Mouse (Mus musculus) embryonic facial prominence, embryonic 10.5 days (tissue): ENCODE measurements at regions not wholly inside any gene's neighbourhood (a gene's known extent, or its start where the extent isn't known, plus 50 kb on each side); places are given as distances from the start of the nearest gene placed in this dataset.
A peak's percentile ranks its signal among the peaks of the same experiment; 100 is the strongest.

Source experiments
- DNase-seq: peaks from one replicate; pipeline ENCODE4 v3.0.0-alpha.2; 2017; ENCODE audit warnings: low spot score
- H3K27ac ChIP-seq: fragments of 300-500 bp; sonication (generic); replicated peaks from 2 replicates; pipeline ENCODE4 v1.5.1; 2016; ENCODE audit warnings: mild to moderate bottlenecking
- H3K27me3 ChIP-seq: fragments of 300-500 bp; sonication (generic); replicated peaks from 2 replicates; pipeline ENCODE4 v1.6.1; 2016; ENCODE audit warnings: low read depth, mild to moderate bottlenecking; ENCODE audit not compliant: poor library complexity, severe bottlenecking
- H3K36me3 ChIP-seq: fragments of 300-500 bp; sonication (generic); replicated peaks from 2 replicates; pipeline ENCODE4 v1.6.1; 2016; ENCODE audit warnings: mild to moderate bottlenecking, moderate library complexity
- H3K4me1 ChIP-seq: fragments of 300-500 bp; sonication (generic); 2 replicates; pipeline ENCODE4 v1.6.1; 2016
- H3K4me3 ChIP-seq: fragments of 300-500 bp; sonication (generic); 2 replicates; pipeline ENCODE4 v1.5.1; 2016; ENCODE audit warnings: mild to moderate bottlenecking, moderate library complexity
- H3K9me3 ChIP-seq: fragments of 300-500 bp; sonication (generic); 2 replicates; pipeline ENCODE4 v1.6.1; 2016; ENCODE audit warnings: mild to moderate bottlenecking
- WGBS: fragments of 180-500 bp; shearing (Covaris S2); methylation state at CpG from one replicate; pipeline ENCODE4 v1.1.7; 2016; 5-methylcytosine and 5-hydroxymethylcytosine counted together

DNA sequence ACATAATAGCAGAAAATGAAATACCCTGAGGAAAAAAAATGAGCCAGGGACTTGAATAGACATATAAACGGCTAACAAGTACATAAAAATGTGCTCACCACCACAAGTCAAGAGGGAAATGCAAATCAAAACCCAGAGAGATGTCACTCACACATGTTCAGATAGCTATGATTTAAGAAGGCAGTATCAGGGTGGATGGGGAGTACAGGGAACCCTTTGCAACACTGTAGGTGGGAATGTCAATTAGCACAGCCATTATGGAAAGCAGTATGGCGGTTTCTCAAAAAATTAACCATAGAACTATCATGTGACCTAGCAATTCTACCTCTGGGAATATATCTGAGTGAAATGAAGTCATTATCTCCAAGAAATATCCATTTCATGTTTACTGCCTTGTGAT lies 337.6 kb downstream of the Ttll7 start:
- no peak for DNase-seq
- 0 out of 2 replicates have a peak, but pooled peaks cover 2% of the 10 kb centered on the region for H3K4me1 ChIP-seq
- H3K4me3 ChIP-seq, result no peak overlapping the region
- no peak overlapping the region for H3K27ac ChIP-seq
- H3K36me3 ChIP-seq, result no peaks in the 10 kb centered on the region
- no peaks in the 10 kb centered on the region for H3K9me3 ChIP-seq
- H3K27me3 ChIP-seq, result 0 out of 2 replicates have a peak, but pooled peaks cover under 1% of the 10 kb centered on the region
- WGBS, result 87% methylated on average over 2 of the region's 2 CpGs

DNA sequence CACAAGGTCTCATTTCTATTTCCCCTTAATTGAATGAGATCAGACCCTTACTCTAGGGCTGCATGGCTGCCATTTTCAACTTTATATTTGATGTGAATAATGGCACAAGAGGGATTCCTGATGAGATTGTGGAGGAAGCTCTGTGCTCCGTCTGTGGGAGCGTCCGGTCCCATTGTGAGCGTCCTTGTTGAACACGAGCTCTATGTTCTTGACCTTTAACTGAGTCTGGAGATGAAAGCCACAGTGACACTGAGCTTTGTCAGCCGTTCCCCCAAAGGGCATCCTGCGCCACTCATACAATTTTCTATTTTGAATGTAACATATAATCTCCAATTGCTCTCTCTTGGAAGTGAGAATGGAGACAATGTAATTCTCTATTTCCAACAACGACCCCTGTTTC lies 344.5 kb downstream of the Ttll7 start:
- WGBS, result 83% methylated on average over 8 of the region's 8 CpGs
- Histone ChIP-seq H3K4me3 (no peak overlapping the region), H3K4me1 (peaks cover 9% of the 10 kb centered on the region; the same call in 1 of the 2 replicates), H3K27me3 (no peaks in the 10 kb centered on the region), H3K36me3 (no peaks in the 10 kb centered on the region), H3K9me3 (no peaks in the 10 kb centered on the region), H3K27ac (no peak overlapping the region)
- no peak for DNase-seq

DNA sequence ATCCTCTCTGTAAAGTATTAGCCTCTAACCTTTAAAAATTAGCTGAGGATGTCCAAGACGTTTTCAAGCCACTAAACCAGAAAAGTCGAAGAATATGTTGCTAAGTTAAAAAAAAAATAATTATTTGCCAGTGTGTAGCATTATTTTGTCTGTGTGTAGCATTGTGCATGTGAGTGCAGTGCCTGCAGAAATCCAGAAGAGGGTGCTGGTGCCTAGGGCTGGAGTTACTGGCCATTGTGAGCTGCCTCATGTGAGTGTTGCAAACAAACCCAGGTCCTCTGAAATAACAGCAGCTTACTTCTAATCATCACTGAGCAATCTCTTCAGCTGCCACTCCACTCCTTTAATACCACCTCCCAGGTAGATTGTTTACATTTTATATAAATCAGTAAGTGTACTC lies 345.0 kb downstream of the Ttll7 start:
- H3K4me3 ChIP-seq, result no peak overlapping the region
- DNase-seq, result peak; percentile 34
- H3K36me3 ChIP-seq, result no peaks in the 10 kb centered on the region
- H3K27me3 ChIP-seq, result no peaks in the 10 kb centered on the region
- no peak overlapping the region for H3K27ac ChIP-seq
- no peaks in the 10 kb centered on the region for H3K9me3 ChIP-seq
- peaks cover 9% of the 10 kb centered on the region; the same call in 1 of the 2 replicates for H3K4me1 ChIP-seq
- 54% methylated on average over 2 of the region's 2 CpGs for WGBS

DNA sequence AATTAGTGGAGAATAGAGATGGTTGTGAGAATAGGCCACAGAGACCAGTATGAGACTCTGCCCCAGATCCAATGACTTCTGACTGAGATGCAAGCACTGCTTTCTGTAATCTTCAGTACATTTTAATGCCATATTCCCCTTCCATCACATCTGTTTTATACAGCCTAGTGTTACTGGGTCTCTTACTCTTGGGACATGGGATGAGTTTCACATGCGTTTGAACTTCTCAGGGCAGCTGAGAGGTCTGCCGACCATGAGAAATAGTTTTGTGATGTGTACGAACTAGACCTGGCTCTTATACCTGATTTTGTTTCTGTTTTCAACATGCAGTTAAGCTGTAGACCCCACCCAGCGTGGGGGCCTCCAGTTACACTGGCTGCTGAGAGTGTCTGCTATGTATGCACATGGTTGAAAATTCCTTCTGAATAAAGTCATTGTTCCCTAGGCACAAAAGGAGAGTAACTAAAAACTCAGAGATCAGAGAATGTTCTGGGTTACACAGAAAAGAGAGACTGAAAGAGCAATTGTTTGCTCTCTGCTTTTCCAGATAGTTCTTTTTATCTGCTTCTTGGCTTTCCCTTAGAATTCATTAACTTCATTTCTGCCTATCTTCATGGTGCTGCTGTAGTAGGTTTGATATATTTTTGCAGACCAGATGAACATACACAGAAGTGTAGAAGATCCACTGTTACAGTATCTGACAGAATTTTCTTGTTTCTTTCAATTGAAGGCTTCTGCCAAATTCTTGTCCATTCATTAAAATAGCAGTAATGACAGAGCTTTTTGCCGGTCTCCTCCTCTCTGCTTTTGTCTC lies 359.2 kb downstream of the Ttll7 start:
- no peaks in the 10 kb centered on the region for H3K9me3 ChIP-seq
- H3K27ac ChIP-seq, result no peak overlapping the region
- no peak for DNase-seq
- no peaks in the 10 kb centered on the region for H3K27me3 ChIP-seq
- WGBS, result 61% methylated on average over 5 of the region's 5 CpGs
- H3K36me3 ChIP-seq, result no peaks in the 10 kb centered on the region
- peaks cover 9% of the 10 kb centered on the region for H3K4me1 ChIP-seq
- H3K4me3 ChIP-seq, result no peak overlapping the region

DNA sequence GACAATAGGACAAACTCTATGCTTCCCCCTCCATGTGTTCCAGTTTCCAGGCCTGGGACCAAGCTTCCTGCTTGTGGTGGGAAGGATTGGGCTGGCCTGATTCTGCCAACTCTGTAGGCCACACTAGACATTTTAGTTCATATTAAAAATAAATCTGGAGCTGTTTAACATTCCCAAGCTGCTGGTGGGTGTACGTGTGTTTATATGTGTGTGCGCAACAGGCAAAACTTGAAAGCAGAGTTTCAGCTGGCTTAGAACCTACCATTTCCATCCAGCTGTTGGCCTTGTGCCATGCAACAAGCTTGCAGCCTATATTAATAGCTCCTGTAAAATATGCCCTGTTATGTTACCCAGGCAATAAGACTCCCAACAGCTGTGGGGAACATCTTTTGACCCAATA lies 376.5 kb downstream of the Ttll7 start:
- H3K4me1 ChIP-seq, result no peaks in the 10 kb centered on the region
- WGBS, result 91% methylated on average over 2 of the region's 2 CpGs
- no peak overlapping the region for H3K27ac ChIP-seq
- no peak overlapping the region for H3K4me3 ChIP-seq
- H3K9me3 ChIP-seq, result no peaks in the 10 kb centered on the region
- no peak for DNase-seq
- no peaks in the 10 kb centered on the region for H3K36me3 ChIP-seq
- H3K27me3 ChIP-seq, result no peaks in the 10 kb centered on the region

DNA sequence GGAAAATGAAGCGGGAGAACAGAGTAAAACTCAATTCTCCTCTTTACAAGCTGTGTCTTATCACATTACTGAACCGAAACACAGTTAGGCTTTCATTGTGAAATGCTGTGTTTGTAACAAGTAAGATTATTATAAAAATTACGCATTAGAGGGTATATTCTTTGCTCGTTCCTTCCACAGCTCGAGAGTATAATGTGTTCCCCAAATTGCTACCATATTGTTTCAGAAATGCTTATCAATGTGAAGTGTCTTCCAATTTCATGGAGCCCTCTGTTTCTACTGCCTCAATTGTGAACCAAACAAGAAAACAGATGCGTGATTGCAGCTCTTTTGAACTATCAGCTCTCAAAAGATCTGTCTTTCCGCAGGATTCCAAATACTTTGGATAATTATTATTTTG lies 378.4 kb downstream of the Ttll7 start:
- no peak for DNase-seq
- WGBS, result 78% methylated on average over 7 of the region's 7 CpGs
- Histone ChIP-seq H3K36me3 (no peaks in the 10 kb centered on the region), H3K27me3 (no peaks in the 10 kb centered on the region), H3K9me3 (no peaks in the 10 kb centered on the region), H3K27ac (no peak overlapping the region), H3K4me3 (no peak overlapping the region), H3K4me1 (no peaks in the 10 kb centered on the region)

DNA sequence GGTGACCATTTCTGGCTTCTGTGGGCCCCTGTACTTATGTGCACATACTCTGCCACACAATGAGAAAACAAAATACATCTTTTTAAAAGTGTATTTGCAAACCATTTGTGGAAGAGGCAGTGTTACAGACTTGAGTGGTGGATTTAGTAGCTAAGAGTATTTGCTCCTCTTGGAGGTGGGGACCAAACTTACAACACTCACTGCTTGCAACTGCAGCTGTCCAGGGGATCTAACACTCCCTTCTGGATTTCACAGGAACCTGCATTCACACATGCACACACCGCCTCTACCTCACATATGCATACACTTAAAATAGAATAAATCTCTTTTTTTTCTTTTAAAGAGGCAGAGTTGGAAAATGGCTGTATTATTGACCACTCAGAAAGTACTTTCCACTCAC lies 386.2 kb downstream of the Ttll7 start:
- no peak overlapping the region for H3K4me3 ChIP-seq
- no peaks in the 10 kb centered on the region for H3K36me3 ChIP-seq
- no peaks in the 10 kb centered on the region for H3K9me3 ChIP-seq
- no peak overlapping the region for H3K27ac ChIP-seq
- no peak for DNase-seq
- 77% methylated on average over 1 of the region's 1 CpGs for WGBS
- no peaks in the 10 kb centered on the region for H3K4me1 ChIP-seq
- H3K27me3 ChIP-seq, result no peaks in the 10 kb centered on the region

DNA sequence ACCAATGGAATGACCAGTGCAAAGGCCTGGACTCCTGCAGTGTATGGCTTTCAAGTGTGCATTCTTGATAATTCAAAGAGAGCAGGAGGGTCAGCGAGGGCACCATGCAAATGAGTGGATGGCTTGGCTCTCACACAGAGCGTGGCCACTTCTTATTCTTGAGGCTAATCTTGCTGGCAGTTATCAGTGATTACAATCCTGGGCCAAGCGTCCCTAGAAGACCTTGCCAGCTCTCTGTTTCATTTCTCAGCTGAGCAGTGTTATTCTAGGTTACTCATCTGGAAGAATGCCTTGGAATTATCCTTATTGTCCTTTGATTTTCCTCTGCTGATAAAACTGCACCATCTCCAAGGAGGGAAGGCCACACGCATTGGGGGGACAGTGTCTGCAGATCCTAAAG lies 388.5 kb downstream of the Ttll7 start:
- no peaks in the 10 kb centered on the region for H3K36me3 ChIP-seq
- no peaks in the 10 kb centered on the region; the same call in 1 of the 2 replicates for H3K4me1 ChIP-seq
- no peak for DNase-seq
- H3K4me3 ChIP-seq, result no peak overlapping the region
- WGBS, result 57% methylated on average over 4 of the region's 4 CpGs
- H3K27me3 ChIP-seq, result no peaks in the 10 kb centered on the region
- H3K9me3 ChIP-seq, result no peaks in the 10 kb centered on the region
- H3K27ac ChIP-seq, result no peak overlapping the region

DNA sequence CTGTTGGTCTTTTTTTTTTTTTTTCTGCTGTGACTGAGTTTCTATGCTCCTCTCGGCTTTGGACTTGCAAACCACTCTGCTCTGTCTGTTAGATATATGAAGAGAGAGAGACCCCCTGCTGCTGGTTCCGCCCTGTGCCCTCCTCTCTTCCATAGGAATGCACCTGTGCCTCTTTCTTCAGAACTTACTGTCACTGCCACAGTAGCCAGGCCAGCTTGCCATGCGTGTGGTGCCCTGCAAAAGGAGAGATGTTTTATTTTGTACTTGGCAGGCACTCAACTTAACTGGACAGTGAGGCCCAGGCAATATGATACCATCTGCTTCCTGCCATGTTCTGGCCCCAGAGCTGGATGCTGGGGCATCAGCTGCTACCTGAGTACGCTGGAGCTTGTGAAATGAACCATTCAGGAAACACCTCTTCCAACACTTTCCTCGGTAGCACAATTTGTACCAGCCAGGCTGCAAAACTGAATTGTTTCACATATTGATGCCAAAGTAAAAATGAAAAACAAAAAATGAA lies 392.8 kb downstream of the Ttll7 start:
- Histone ChIP-seq H3K4me1 (no peaks in the 10 kb centered on the region; the same call in 1 of the 2 replicates), H3K27ac (no peak overlapping the region), H3K9me3 (no peaks in the 10 kb centered on the region), H3K4me3 (no peak overlapping the region), H3K27me3 (no peaks in the 10 kb centered on the region), H3K36me3 (no peaks in the 10 kb centered on the region)
- DNase-seq, result no peak
- WGBS, result 74% methylated on average over 5 of the region's 5 CpGs

DNA sequence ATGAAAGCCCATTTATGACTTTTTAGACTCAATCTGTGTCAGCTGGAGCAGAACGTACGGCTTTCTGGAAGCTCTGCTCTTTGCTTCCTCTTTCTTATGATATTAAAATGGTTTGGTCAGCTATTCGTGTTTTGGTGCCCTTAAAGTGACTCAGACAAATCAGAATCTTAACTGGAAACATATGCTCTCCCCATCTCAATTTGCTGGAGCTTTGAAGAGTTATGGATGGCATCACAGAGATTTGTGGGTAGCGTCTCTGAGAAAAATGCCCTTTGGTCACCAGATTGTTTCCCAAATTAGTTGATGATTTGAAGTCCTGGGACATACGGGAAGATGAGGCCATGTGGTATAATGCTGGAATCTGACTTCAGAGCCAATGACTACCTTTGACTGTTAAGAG lies 394.0 kb downstream of the Ttll7 start:
- Histone ChIP-seq H3K27ac (no peak overlapping the region), H3K9me3 (no peaks in the 10 kb centered on the region), H3K4me1 (no peaks in the 10 kb centered on the region; the same call in 1 of the 2 replicates), H3K4me3 (no peak overlapping the region), H3K36me3 (no peaks in the 10 kb centered on the region), H3K27me3 (no peaks in the 10 kb centered on the region)
- 62% methylated on average over 5 of the region's 5 CpGs for WGBS
- no peak for DNase-seq

DNA sequence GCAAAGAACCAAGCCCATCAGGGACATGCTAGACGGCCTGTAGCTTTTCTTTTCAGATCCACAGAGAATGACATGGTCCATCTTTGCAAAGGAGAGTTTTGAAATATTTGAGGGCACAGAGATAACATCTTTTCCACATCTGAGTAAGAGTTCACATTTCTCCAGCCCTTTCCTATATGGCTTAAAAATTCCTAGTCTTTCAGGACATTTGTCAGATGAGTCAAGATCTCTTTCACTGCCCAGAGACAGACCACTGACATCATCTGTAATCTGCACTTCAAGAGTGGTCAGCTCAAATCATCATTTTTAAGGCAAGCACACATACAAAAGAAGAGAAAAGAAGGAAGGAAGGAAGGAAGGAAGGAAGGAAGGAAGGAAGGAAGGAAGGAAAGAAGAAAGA lies 397.3 kb downstream of the Ttll7 start:
- Histone ChIP-seq H3K27me3 (no peaks in the 10 kb centered on the region), H3K4me3 (no peak overlapping the region), H3K9me3 (no peaks in the 10 kb centered on the region), H3K4me1 (peaks cover 19% of the 10 kb centered on the region), H3K36me3 (no peaks in the 10 kb centered on the region), H3K27ac (no peak overlapping the region)
- 77% methylated on average over 1 of the region's 1 CpGs for WGBS
- no peak for DNase-seq

DNA sequence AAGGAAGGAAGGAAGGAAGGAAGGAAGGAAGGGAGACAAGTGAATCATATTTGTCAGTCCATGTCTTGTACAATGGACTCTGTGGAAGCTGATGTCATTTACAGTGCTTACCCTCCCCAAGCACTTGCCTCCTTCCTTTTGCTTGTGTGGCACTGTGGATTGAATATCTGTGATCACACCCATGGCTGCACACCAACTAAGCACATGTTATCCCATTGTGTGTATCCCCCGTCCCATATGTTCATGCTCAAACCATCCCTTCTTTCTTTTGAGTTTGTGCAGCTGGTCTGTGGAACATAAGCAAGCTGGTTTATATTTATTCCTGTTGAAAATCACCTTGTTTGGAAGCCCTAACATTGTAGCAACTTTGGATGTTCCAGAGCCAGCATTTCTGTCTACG lies 397.7 kb downstream of the Ttll7 start:
- WGBS, result 90% methylated on average over 2 of the region's 2 CpGs
- Histone ChIP-seq H3K9me3 (no peaks in the 10 kb centered on the region), H3K27me3 (no peaks in the 10 kb centered on the region), H3K27ac (no peak overlapping the region), H3K4me1 (peaks cover 20% of the 10 kb centered on the region), H3K4me3 (no peak overlapping the region), H3K36me3 (no peaks in the 10 kb centered on the region)
- DNase-seq, result no peak

DNA sequence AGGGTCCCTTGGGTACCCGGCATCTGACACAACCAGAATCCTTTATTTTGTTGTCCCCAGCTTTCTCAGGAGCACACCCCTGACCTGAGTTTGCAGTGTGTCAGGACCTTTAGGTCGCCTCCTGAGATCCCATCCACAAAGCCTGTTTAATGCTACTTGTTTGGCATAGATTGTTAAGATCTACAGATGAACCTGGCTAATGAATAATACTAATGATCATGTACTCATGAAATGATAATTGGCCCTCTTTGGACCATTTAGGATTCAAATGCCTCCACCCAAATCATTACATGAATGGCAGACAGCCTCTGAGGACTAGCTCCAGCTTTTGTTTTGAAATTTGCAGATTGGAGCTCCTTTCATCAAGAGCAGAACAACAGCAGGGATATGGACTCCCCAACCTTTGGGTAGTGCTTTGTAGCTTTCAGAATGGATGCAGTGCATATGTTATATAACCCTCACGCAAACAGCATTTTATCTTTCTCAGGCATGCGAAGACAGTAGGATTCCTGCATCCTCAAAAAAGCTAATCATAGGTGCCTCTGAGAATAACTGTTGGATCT lies 400.1 kb downstream of the Ttll7 start:
- Histone ChIP-seq H3K27ac (no peak overlapping the region), H3K4me3 (no peak overlapping the region), H3K4me1 (peaks cover 20% of the 10 kb centered on the region), H3K27me3 (no peaks in the 10 kb centered on the region), H3K9me3 (no peaks in the 10 kb centered on the region), H3K36me3 (no peaks in the 10 kb centered on the region)
- WGBS, result 79% methylated on average over 4 of the region's 4 CpGs
- no peak for DNase-seq
